Mouse (Mus musculus) lung, postnatal 36 days (tissue): ENCODE data around the gene Ece1.

Experiments used
- DNase-seq: peaks from one replicate; pipeline ENCODE4 v3.0.0; 2022; ENCODE audit warnings: mixed read lengths

Gene Ece1

GRCm38 (mm10) chr4:137920500-137920961, 58.5 kb downstream of the Ece1 start:
- peak; percentile 71 for DNase-seq

GRCm38 (mm10) chr4:137921510-137921909, 59.5 kb downstream of the Ece1 start:
- no peak for DNase-seq

GRCm38 (mm10) chr4:137923052-137923451, 61.0 kb downstream of the Ece1 start:
- DNase-seq, result no peak

GRCm38 (mm10) chr4:137925176-137925575, 63.1 kb downstream of the Ece1 start:
- DNase-seq, result peak; percentile 52

GRCm38 (mm10) chr4:137926161-137926560, 64.1 kb downstream of the Ece1 start:
- DNase-seq, result no peak

GRCm38 (mm10) chr4:137927136-137927535, 65.1 kb downstream of the Ece1 start:
- DNase-seq, result no peak

GRCm38 (mm10) chr4:137927741-137928535, 65.9 kb downstream of the Ece1 start:
- DNase-seq, result no peak

GRCm38 (mm10) chr4:137928813-137929212, 66.8 kb downstream of the Ece1 start:
- DNase-seq, result peak; percentile 59

GRCm38 (mm10) chr4:137929341-137930016, 67.4 kb downstream of the Ece1 start:
- DNase-seq, result no peak

- no peak for DNase-seq
Observed at GRCm38 (mm10) chr4:137930500-137931008, 68.5 kb downstream of the Ece1 start.

GRCm38 (mm10) chr4:137931009-137931757, 69.1 kb downstream of the Ece1 start:
- peak; percentile 97 for DNase-seq

GRCm38 (mm10) chr4:137932554-137933178, 70.6 kb downstream of the Ece1 start:
- DNase-seq, result no peak

- no peak for DNase-seq
Observed at GRCm38 (mm10) chr4:137933328-137933727, 71.3 kb downstream of the Ece1 start.

- DNase-seq, result no peak
Observed at GRCm38 (mm10) chr4:137936134-137936533, 74.1 kb downstream of the Ece1 start.

- DNase-seq, result no peak
Observed at GRCm38 (mm10) chr4:137940061-137940460, 78.0 kb downstream of the Ece1 start.

GRCm38 (mm10) chr4:137941131-137941844, 79.3 kb downstream of the Ece1 start:
- DNase-seq, result no peak

GRCm38 (mm10) chr4:137941871-137942781, 80.1 kb downstream of the Ece1 start:
- peak; percentile 86 for DNase-seq

- DNase-seq, result no peak
Observed at GRCm38 (mm10) chr4:137942782-137943486, 80.9 kb downstream of the Ece1 start.

GRCm38 (mm10) chr4:137943540-137943939, 81.5 kb downstream of the Ece1 start:
- peak; percentile 71 for DNase-seq

GRCm38 (mm10) chr4:137945376-137945775, 83.3 kb downstream of the Ece1 start:
- DNase-seq, result no peak
